Mouse (Mus musculus) embryonic fibroblast, embryonic 13.5 days (primary cell): ENCODE data around the gene Ccdc38.

Experiments
- CTCF ChIP-seq: IDR thresholded peaks from 2 replicates; pipeline ENCODE4 v1.5.1; 2011; ENCODE audit warnings: mild to moderate bottlenecking, control low read depth, low read length, moderate library complexity, borderline replicate concordance; ENCODE audit not compliant: insufficient read depth
- POLR2A ChIP-seq: IDR thresholded peaks from 2 replicates; pipeline ENCODE4 v1.6.1; 2011; ENCODE audit warnings: low read depth, mild to moderate bottlenecking, control low read depth, low read length, moderate library complexity

DNA sequence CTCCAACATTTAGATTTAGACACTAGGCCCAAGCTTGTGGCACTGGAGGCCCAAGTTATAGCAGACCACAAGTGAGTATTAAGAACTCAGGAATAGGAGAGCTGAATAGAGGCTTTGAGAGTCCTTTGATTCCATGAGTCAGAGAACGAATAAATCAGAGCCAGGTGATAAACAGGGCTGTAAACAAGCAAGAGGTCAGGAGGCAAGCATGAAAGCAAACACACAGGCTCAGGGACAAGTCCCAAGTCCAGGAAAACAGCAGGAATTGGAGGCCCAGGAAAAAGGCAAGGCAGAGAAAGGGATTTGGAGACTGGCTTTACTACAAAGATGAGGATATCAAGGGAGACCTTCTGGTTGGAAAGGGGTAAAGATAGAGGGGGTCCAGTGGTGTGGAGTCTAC, 15.1 kb upstream of the Ccdc38 start:
- TF ChIP-seq POLR2A (no peak), CTCF (no peak)
